Mouse (Mus musculus): ENCODE data around the gene Hdgfl3. TPM values are rescaled to one million over a fixed set of nuclear protein-coding genes. Genes with fewer than 3 reads are reported as not detected.

Hdgfl3 gene
- polyA plus RNA-seq, 1 experiment, result 3.1 TPM

- peaks cover 12% of the 10 kb centered on the region for H3K4me1 ChIP-seq (ENCODE audit: control insufficient read depth, insufficient read depth, insufficient read length, low read length)
- H3K4me3 ChIP-seq (ENCODE audit: insufficient read depth, low read depth, low read length), result no peak overlapping the region
- H3K27ac ChIP-seq (replicated peaks; ENCODE audit: low read depth, low read length), result peak overlapping the region; percentile 62
Measured at GRCm38 (mm10) chr7:81868158-81868557, 66.1 kb downstream of the Hdgfl3 start.

- H3K27ac ChIP-seq (replicated peaks; ENCODE audit: low read depth, low read length), result peak overlapping the region; percentile 62
- H3K4me3 ChIP-seq (ENCODE audit: insufficient read depth, low read depth, low read length), result no peak overlapping the region
- peaks cover 17% of the 10 kb centered on the region for H3K4me1 ChIP-seq (ENCODE audit: control insufficient read depth, insufficient read depth, insufficient read length, low read length)
Measured at GRCm38 (mm10) chr7:81867231-81867930, 66.9 kb downstream of the Hdgfl3 start.

- no peak overlapping the region for H3K4me3 ChIP-seq (ENCODE audit: insufficient read depth, low read depth, low read length)
- no peak overlapping the region for H3K27ac ChIP-seq (replicated peaks; ENCODE audit: low read depth, low read length)
- peaks cover 20% of the 10 kb centered on the region for H3K4me1 ChIP-seq (ENCODE audit: control insufficient read depth, insufficient read depth, insufficient read length, low read length)
Measured at GRCm38 (mm10) chr7:81865937-81866336, 68.3 kb downstream of the Hdgfl3 start.

- Histone ChIP-seq H3K27ac (replicated peaks; ENCODE audit: low read depth, low read length) (peak overlapping the region; percentile 97), H3K4me3 (ENCODE audit: insufficient read depth, low read depth, low read length) (no peak overlapping the region), H3K4me1 (ENCODE audit: control insufficient read depth, insufficient read depth, insufficient read length, low read length) (peaks cover 26% of the 10 kb centered on the region)
Measured at GRCm38 (mm10) chr7:81864552-81864951, 69.7 kb downstream of the Hdgfl3 start.

- Histone ChIP-seq H3K27ac (replicated peaks; ENCODE audit: low read depth, low read length) (peak overlapping the region; percentile 97), H3K4me1 (ENCODE audit: control insufficient read depth, insufficient read depth, insufficient read length, low read length) (peaks cover 29% of the 10 kb centered on the region), H3K4me3 (ENCODE audit: insufficient read depth, low read depth, low read length) (peak overlapping the region; percentile 50)
Measured at GRCm38 (mm10) chr7:81862587-81863583, 71.4 kb downstream of the Hdgfl3 start.

GRCm38 (mm10) chr7:81861921-81862320, 72.4 kb downstream of the Hdgfl3 start:
- peaks cover 25% of the 10 kb centered on the region for H3K4me1 ChIP-seq (ENCODE audit: control insufficient read depth, insufficient read depth, insufficient read length, low read length)

GRCm38 (mm10) chr7:81861461-81861860, 72.8 kb downstream of the Hdgfl3 start:
- Histone ChIP-seq H3K4me3 (ENCODE audit: insufficient read depth, low read depth, low read length) (peak overlapping the region; percentile 88; the same call in 1 of the 2 replicates), H3K4me1 (ENCODE audit: control insufficient read depth, insufficient read depth, insufficient read length, low read length) (peaks cover 25% of the 10 kb centered on the region), H3K27ac (replicated peaks; ENCODE audit: low read depth, low read length) (peak overlapping the region; percentile 74; the same call in 1 of the 2 replicates)

More at GRCm38 (mm10) chr7:81861921-81862320, 72.4 kb downstream of the Hdgfl3 start:
- no peak overlapping the region for H3K4me3 ChIP-seq (ENCODE audit: insufficient read depth, low read depth, low read length)
- peak overlapping the region; percentile 97 for H3K27ac ChIP-seq (replicated peaks; ENCODE audit: low read depth, low read length)

- H3K4me1 ChIP-seq (ENCODE audit: control insufficient read depth, insufficient read depth, insufficient read length, low read length), result peaks cover 25% of the 10 kb centered on the region
- H3K27ac ChIP-seq (replicated peaks; ENCODE audit: low read depth, low read length), result peak overlapping the region; percentile 74
- peak overlapping the region; percentile 88 for H3K4me3 ChIP-seq (ENCODE audit: insufficient read depth, low read depth, low read length)
Measured at GRCm38 (mm10) chr7:81860996-81861395, 73.3 kb downstream of the Hdgfl3 start.

GRCm38 (mm10) chr7:81860071-81860470, 74.2 kb downstream of the Hdgfl3 start:
- Histone ChIP-seq H3K4me3 (ENCODE audit: insufficient read depth, low read depth, low read length) (peak overlapping the region; percentile 88), H3K4me1 (ENCODE audit: control insufficient read depth, insufficient read depth, insufficient read length, low read length) (peaks cover 25% of the 10 kb centered on the region), H3K27ac (replicated peaks; ENCODE audit: low read depth, low read length) (peak overlapping the region; percentile 84)

- Histone ChIP-seq H3K27ac (replicated peaks; ENCODE audit: low read depth, low read length) (peak within 1 kb of the TSS; percentile 84), H3K4me3 (ENCODE audit: insufficient read depth, low read depth, low read length) (peak within 1 kb of the TSS; percentile 88), H3K4me1 (ENCODE audit: control insufficient read depth, insufficient read depth, insufficient read length, low read length) (peaks cover 20% of the 10 kb centered on the region)
Measured at GRCm38 (mm10) chr7:81858968-81859721, 75.1 kb downstream of the Hdgfl3 start, which contains the start of gene Tm6sf1. TSS of gene Tm6sf1 (plus strand) at chr7:81859001.

GRCm38 (mm10) chr7:81858236-81858635, 76.0 kb downstream of the Hdgfl3 start:
- Histone ChIP-seq H3K4me1 (ENCODE audit: control insufficient read depth, insufficient read depth, insufficient read length, low read length) (peaks cover 17% of the 10 kb centered on the region), H3K27ac (replicated peaks; ENCODE audit: low read depth, low read length) (no peak overlapping the region), H3K4me3 (ENCODE audit: insufficient read depth, low read depth, low read length) (peak overlapping the region; percentile 88; the same call in 1 of the 2 replicates)

GRCm38 (mm10) chr7:81856221-81856620, 78.1 kb downstream of the Hdgfl3 start:
- no peak overlapping the region for H3K4me3 ChIP-seq (ENCODE audit: insufficient read depth, low read depth, low read length)
- H3K27ac ChIP-seq (replicated peaks; ENCODE audit: low read depth, low read length), result peak overlapping the region; percentile 66
- H3K4me1 ChIP-seq (ENCODE audit: control insufficient read depth, insufficient read depth, insufficient read length, low read length), result peaks cover 15% of the 10 kb centered on the region

- Histone ChIP-seq H3K4me3 (ENCODE audit: insufficient read depth, low read depth, low read length) (no peak within 1 kb of the TSS), H3K4me1 (ENCODE audit: control insufficient read depth, insufficient read depth, insufficient read length, low read length) (peaks cover 16% of the 10 kb centered on the region), H3K27ac (replicated peaks; ENCODE audit: low read depth, low read length) (peak within 1 kb of the TSS; percentile 66)
Measured at GRCm38 (mm10) chr7:81855694-81856093, 78.6 kb downstream of the Hdgfl3 start, which contains the start of gene Gm10160. TSS of gene Gm10160 (minus strand) at chr7:81855794.

- H3K27ac ChIP-seq (replicated peaks; ENCODE audit: low read depth, low read length), result peak overlapping the region; percentile 63
- peaks cover 10% of the 10 kb centered on the region; the same call in 1 of the 2 replicates for H3K4me1 ChIP-seq (ENCODE audit: control insufficient read depth, insufficient read depth, insufficient read length, low read length)
- H3K4me3 ChIP-seq (ENCODE audit: insufficient read depth, low read depth, low read length), result no peak overlapping the region
Measured at GRCm38 (mm10) chr7:81854568-81855307, 79.5 kb downstream of the Hdgfl3 start.

Measured in brown adipose tissue, adult 24 weeks (tissue).